Mouse (Mus musculus): ENCODE data around the gene Prep. TPM values are rescaled to one million over a fixed set of nuclear protein-coding genes. Genes with fewer than 3 reads are reported as not detected.
"Not testable (repeated sequence)": the region's sequence is repeated elsewhere in the genome, so short reads cannot be mapped to it uniquely, and the experiment has no call there.

Gene Prep
- polyA plus RNA-seq, 1 experiment from 2014 or later: 26.9 TPM

- H3K27ac ChIP-seq (ENCODE audit: low read depth, low read length): 0 out of 2 replicates have a peak overlapping the region, but pooled peaks have one; percentile 23
- peaks cover 10% of the 10 kb centered on the region for H3K4me1 ChIP-seq (ENCODE audit: control insufficient read depth, insufficient read depth, low read depth, low read length)
- not testable (repeated sequence) for H3K36me3 ChIP-seq (ENCODE audit: control insufficient read depth, insufficient read depth, low read length); H3K9me3 ChIP-seq (ENCODE audit: control insufficient read depth, low read length); H3K4me2 ChIP-seq (ENCODE audit: low read length); H3K4me3 ChIP-seq (ENCODE audit: low read length); H3K27me3 ChIP-seq (replicated peaks; ENCODE audit: control insufficient read depth, insufficient read depth, low read length); H3K9ac ChIP-seq (ENCODE audit: low read depth, low read length)
- WGBS: 34% methylated on average over 7 of the region's 7 CpGs
- peak; percentile 29; the same call in 1 of the 2 replicates for ATAC-seq
Observed at GRCm38 (mm10) chr10:45084002-45084401, 17.0 kb downstream of the Prep start.

- H3K27ac ChIP-seq (ENCODE audit: low read depth, low read length): 0 out of 2 replicates have a peak overlapping the region, but pooled peaks have one; percentile 10
Observed at GRCm38 (mm10) chr10:45084471-45084870, 17.5 kb downstream of the Prep start.

GRCm38 (mm10) chr10:45085315-45085714, 18.3 kb downstream of the Prep start:
- ATAC-seq: no peak

More at GRCm38 (mm10) chr10:45084471-45084870, 17.5 kb downstream of the Prep start:
- Histone ChIP-seq H3K9me3 (ENCODE audit: control insufficient read depth, low read length) (no peaks in the 10 kb centered on the region), H3K4me2 (ENCODE audit: low read length) (no peak overlapping the region), H3K4me1 (ENCODE audit: control insufficient read depth, insufficient read depth, low read depth, low read length) (peaks cover 10% of the 10 kb centered on the region), H3K9ac (ENCODE audit: low read depth, low read length) (no peak overlapping the region), H3K36me3 (ENCODE audit: control insufficient read depth, insufficient read depth, low read length) (no peaks in the 10 kb centered on the region), H3K4me3 (ENCODE audit: low read length) (no peak overlapping the region), H3K27me3 (replicated peaks; ENCODE audit: control insufficient read depth, insufficient read depth, low read length) (no peaks in the 10 kb centered on the region)
- 23% methylated on average over 3 of the region's 3 CpGs for WGBS
- peak; percentile 32 for ATAC-seq

GRCm38 (mm10) chr10:45086637-45087036, 19.6 kb downstream of the Prep start:
- Histone ChIP-seq H3K9me3 (ENCODE audit: control insufficient read depth, low read length) (no peaks in the 10 kb centered on the region), H3K36me3 (ENCODE audit: control insufficient read depth, insufficient read depth, low read length) (no peaks in the 10 kb centered on the region), H3K27ac (ENCODE audit: low read depth, low read length) (no peak overlapping the region), H3K9ac (ENCODE audit: low read depth, low read length) (no peak overlapping the region), H3K4me2 (ENCODE audit: low read length) (no peak overlapping the region), H3K27me3 (replicated peaks; ENCODE audit: control insufficient read depth, insufficient read depth, low read length) (no peaks in the 10 kb centered on the region), H3K4me3 (ENCODE audit: low read length) (no peak overlapping the region), H3K4me1 (ENCODE audit: control insufficient read depth, insufficient read depth, low read depth, low read length) (peaks cover 10% of the 10 kb centered on the region)
- no peak for ATAC-seq
- 64% methylated on average over 5 of the region's 5 CpGs for WGBS

More at GRCm38 (mm10) chr10:45085315-45085714, 18.3 kb downstream of the Prep start:
- Histone ChIP-seq H3K27me3 (replicated peaks; ENCODE audit: control insufficient read depth, insufficient read depth, low read length) (no peaks in the 10 kb centered on the region), H3K4me1 (ENCODE audit: control insufficient read depth, insufficient read depth, low read depth, low read length) (peaks cover 10% of the 10 kb centered on the region), H3K4me3 (ENCODE audit: low read length) (no peak overlapping the region), H3K4me2 (ENCODE audit: low read length) (no peak overlapping the region), H3K9me3 (ENCODE audit: control insufficient read depth, low read length) (no peaks in the 10 kb centered on the region), H3K27ac (ENCODE audit: low read depth, low read length) (no peak overlapping the region), H3K9ac (ENCODE audit: low read depth, low read length) (no peak overlapping the region), H3K36me3 (ENCODE audit: control insufficient read depth, insufficient read depth, low read length) (no peaks in the 10 kb centered on the region)
- WGBS: 90% methylated on average over 2 of the region's 2 CpGs

GRCm38 (mm10) chr10:45091462-45092079, 24.6 kb downstream of the Prep start:
- H3K27ac ChIP-seq (ENCODE audit: low read depth, low read length): no peak overlapping the region
- ATAC-seq: no peak
- H3K36me3 ChIP-seq (ENCODE audit: control insufficient read depth, insufficient read depth, low read length): peaks cover 5% of the 10 kb centered on the region
- no peaks in the 10 kb centered on the region for H3K9me3 ChIP-seq (ENCODE audit: control insufficient read depth, low read length)
- H3K4me2 ChIP-seq (ENCODE audit: low read length): no peak overlapping the region
- no peak overlapping the region for H3K9ac ChIP-seq (ENCODE audit: low read depth, low read length)
- H3K4me3 ChIP-seq (ENCODE audit: low read length): no peak overlapping the region
- H3K4me1 ChIP-seq (ENCODE audit: control insufficient read depth, insufficient read depth, low read depth, low read length): no peaks in the 10 kb centered on the region
- no peaks in the 10 kb centered on the region for H3K27me3 ChIP-seq (replicated peaks; ENCODE audit: control insufficient read depth, insufficient read depth, low read length)
- WGBS: 73% methylated on average over 8 of the region's 8 CpGs

- WGBS: 73% methylated on average over 12 of the region's 12 CpGs
Observed at GRCm38 (mm10) chr10:45092080-45093056, 25.4 kb downstream of the Prep start.

GRCm38 (mm10) chr10:45098751-45099150, 31.7 kb downstream of the Prep start:
- no peak overlapping the region for H3K27ac ChIP-seq (ENCODE audit: low read depth, low read length)
- no peaks in the 10 kb centered on the region for H3K9me3 ChIP-seq (ENCODE audit: control insufficient read depth, low read length)
- no peak overlapping the region for H3K4me3 ChIP-seq (ENCODE audit: low read length)
- 0 out of 2 replicates have a peak, but pooled peaks have one; percentile 43 for ATAC-seq
- no peaks in the 10 kb centered on the region for H3K27me3 ChIP-seq (replicated peaks; ENCODE audit: control insufficient read depth, insufficient read depth, low read length)
- WGBS: 92% methylated on average over 2 of the region's 2 CpGs
- H3K9ac ChIP-seq (ENCODE audit: low read depth, low read length): no peak overlapping the region
- H3K36me3 ChIP-seq (ENCODE audit: control insufficient read depth, insufficient read depth, low read length): peaks cover 9% of the 10 kb centered on the region
- H3K4me1 ChIP-seq (ENCODE audit: control insufficient read depth, insufficient read depth, low read depth, low read length): peaks cover 5% of the 10 kb centered on the region
- H3K4me2 ChIP-seq (ENCODE audit: low read length): no peak overlapping the region

More at GRCm38 (mm10) chr10:45092080-45093056, 25.4 kb downstream of the Prep start:
- Histone ChIP-seq H3K27me3 (replicated peaks; ENCODE audit: control insufficient read depth, insufficient read depth, low read length) (no peaks in the 10 kb centered on the region), H3K36me3 (ENCODE audit: control insufficient read depth, insufficient read depth, low read length) (peaks cover 6% of the 10 kb centered on the region), H3K4me1 (ENCODE audit: control insufficient read depth, insufficient read depth, low read depth, low read length) (no peaks in the 10 kb centered on the region), H3K4me2 (ENCODE audit: low read length) (no peak overlapping the region), H3K9me3 (ENCODE audit: control insufficient read depth, low read length) (no peaks in the 10 kb centered on the region), H3K4me3 (ENCODE audit: low read length) (no peak overlapping the region), H3K9ac (ENCODE audit: low read depth, low read length) (no peak overlapping the region), H3K27ac (ENCODE audit: low read depth, low read length) (no peak overlapping the region)
- no peak for ATAC-seq

- no peaks in the 10 kb centered on the region for H3K9me3 ChIP-seq (ENCODE audit: control insufficient read depth, low read length)
- H3K4me3 ChIP-seq (ENCODE audit: low read length): no peak overlapping the region
- no peak overlapping the region for H3K27ac ChIP-seq (ENCODE audit: low read depth, low read length)
- peaks cover 9% of the 10 kb centered on the region for H3K36me3 ChIP-seq (ENCODE audit: control insufficient read depth, insufficient read depth, low read length)
- H3K4me2 ChIP-seq (ENCODE audit: low read length): no peak overlapping the region
- WGBS: 75% methylated on average over 11 of the region's 11 CpGs
- H3K4me1 ChIP-seq (ENCODE audit: control insufficient read depth, insufficient read depth, low read depth, low read length): peaks cover 11% of the 10 kb centered on the region
- no peaks in the 10 kb centered on the region for H3K27me3 ChIP-seq (replicated peaks; ENCODE audit: control insufficient read depth, insufficient read depth, low read length)
- ATAC-seq: no peak
- H3K9ac ChIP-seq (ENCODE audit: low read depth, low read length): no peak overlapping the region
Observed at GRCm38 (mm10) chr10:45100473-45100872, 33.5 kb downstream of the Prep start.

GRCm38 (mm10) chr10:45103184-45103583, 36.2 kb downstream of the Prep start:
- Histone ChIP-seq H3K9ac (ENCODE audit: low read depth, low read length) (no peak overlapping the region), H3K4me3 (ENCODE audit: low read length) (no peak overlapping the region), H3K27ac (ENCODE audit: low read depth, low read length) (no peak overlapping the region), H3K9me3 (ENCODE audit: control insufficient read depth, low read length) (no peaks in the 10 kb centered on the region), H3K27me3 (replicated peaks; ENCODE audit: control insufficient read depth, insufficient read depth, low read length) (no peaks in the 10 kb centered on the region), H3K4me2 (ENCODE audit: low read length) (no peak overlapping the region), H3K36me3 (ENCODE audit: control insufficient read depth, insufficient read depth, low read length) (peaks cover 3% of the 10 kb centered on the region; the same call in 1 of the 2 replicates), H3K4me1 (ENCODE audit: control insufficient read depth, insufficient read depth, low read depth, low read length) (peaks cover 11% of the 10 kb centered on the region)
- peak; percentile 68 for ATAC-seq
- 14% methylated on average over 11 of the region's 11 CpGs for WGBS

Data from hindbrain, embryonic 16.5 days (tissue).